Mouse (Mus musculus) neural tube, embryonic 15.5 days (tissue): Measurements from ENCODE around the gene Gm21188. TPM values are rescaled to one million over a fixed set of nuclear protein-coding genes. Genes with fewer than 3 reads are reported as not detected.
"Not testable (repeated sequence)": the region's sequence is repeated elsewhere in the genome, so short reads cannot be mapped to it uniquely, and the experiment has no call there.

Experiments used
- ATAC-seq: fragments of 200-750 bp; cut with Nextera tagmentation; 2 replicates; pipeline ENCODE4 v1.8.0; 2017; ENCODE audit warnings: mild to moderate bottlenecking, moderate TSS enrichment, moderate library complexity; ENCODE audit not compliant: low FRiP score
- H3K27ac ChIP-seq: fragments of 300-500 bp; sonication (generic); replicated peaks from 2 replicates; pipeline ENCODE4 v1.5.1; 2015; ENCODE audit warnings: mild to moderate bottlenecking, inconsistent platforms
- H3K27me3 ChIP-seq: fragments of 300-500 bp; sonication (generic); replicated peaks from 2 replicates; pipeline ENCODE4 v1.6.1; 2015; ENCODE audit warnings: inconsistent platforms
- H3K36me3 ChIP-seq: fragments of 300-500 bp; sonication (generic); 2 replicates; pipeline ENCODE4 v1.6.1; 2015; ENCODE audit warnings: inconsistent platforms
- H3K4me1 ChIP-seq: fragments of 300-500 bp; sonication (generic); 2 replicates; pipeline ENCODE4 v1.6.1; 2015; ENCODE audit warnings: inconsistent platforms
- H3K4me2 ChIP-seq: fragments of 300-500 bp; sonication (generic); 2 replicates; pipeline ENCODE4 v1.6.1; 2015; ENCODE audit warnings: inconsistent platforms, mild to moderate bottlenecking, moderate library complexity
- H3K4me3 ChIP-seq: fragments of 300-500 bp; sonication (generic); replicated peaks from 2 replicates; pipeline ENCODE4 v1.5.1; 2015; ENCODE audit warnings: mild to moderate bottlenecking, inconsistent platforms
- H3K9ac ChIP-seq: fragments of 300-500 bp; sonication (generic); replicated peaks from 2 replicates; pipeline ENCODE4 v1.6.1; 2015; ENCODE audit warnings: mild to moderate bottlenecking, inconsistent platforms
- H3K9me3 ChIP-seq: fragments of 300-500 bp; sonication (generic); replicated peaks from 2 replicates; pipeline ENCODE4 v1.6.1; 2016; ENCODE audit warnings: inconsistent platforms
- WGBS: fragments of 180-500 bp; shearing (Covaris S2); methylation state at CpG from one replicate; pipeline ENCODE4 v1.1.7; 2015; ENCODE audit warnings: mixed read lengths; 5-methylcytosine and 5-hydroxymethylcytosine counted together
- polyA plus RNA-seq: library from polyadenylated mRNA; unstranded; fragments of >200 nt; fragmentation: Nextera tagmentation; extraction: Ambion mirVana; gene quantifications from 2 replicates; pipeline ENCODE4 v1.2.1, GENCODE M21; 2015

Gene Gm21188
- polyA plus RNA-seq, result not detected in 2 replicates

DNA sequence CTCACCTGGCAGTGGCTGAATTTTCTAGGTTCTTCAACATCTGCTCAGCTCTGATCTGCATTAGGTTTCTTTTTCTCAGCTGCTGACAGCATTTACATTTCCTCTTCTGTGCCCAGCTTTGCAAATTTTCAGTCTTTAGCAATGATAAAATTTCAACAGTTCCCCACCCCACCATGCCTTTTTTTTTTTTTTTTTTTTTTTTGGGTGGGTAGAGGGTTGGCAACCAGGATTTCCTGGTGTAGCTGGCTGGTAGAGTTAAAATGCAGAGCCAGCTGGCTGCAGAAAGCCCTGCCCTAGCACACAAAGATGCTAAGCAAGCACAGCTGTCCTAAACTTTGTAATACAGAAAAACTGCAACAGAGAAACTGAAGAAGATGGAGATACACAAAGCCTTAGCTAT, at the start of gene Gm21188:
Gene Gm21188, minus strand, starts transcription at position 110 of the 400 bp plus-strand sequence.
- ATAC-seq, H3K4me2 ChIP-seq, H3K36me3 ChIP-seq, H3K27me3 ChIP-seq, H3K9me3 ChIP-seq, H3K27ac ChIP-seq, H3K4me3 ChIP-seq, H3K4me1 ChIP-seq, H3K9ac ChIP-seq: not testable (repeated sequence)

- H3K9me3 ChIP-seq, H3K4me1 ChIP-seq, H3K4me2 ChIP-seq, H3K27me3 ChIP-seq, ATAC-seq, H3K36me3 ChIP-seq, H3K4me3 ChIP-seq, H3K9ac ChIP-seq, H3K27ac ChIP-seq: not testable (repeated sequence)
- no CpG with 5 or more reads among the region's 5 CpGs for WGBS
These were observed 47.3 kb upstream of the Gm21188 start for GRCm38 (mm10) chr13:120099327-120099726.

GRCm38 (mm10) chr13:120096938-120097256, 44.9 kb upstream of the Gm21188 start:
- not testable (repeated sequence) for H3K27ac ChIP-seq, H3K36me3 ChIP-seq, H3K9me3 ChIP-seq, H3K4me3 ChIP-seq, H3K27me3 ChIP-seq, ATAC-seq, H3K9ac ChIP-seq, H3K4me2 ChIP-seq, H3K4me1 ChIP-seq
- 0% methylated on average over 6 of the region's 13 CpGs for WGBS

- not testable (repeated sequence) for H3K4me1 ChIP-seq, H3K9me3 ChIP-seq, H3K36me3 ChIP-seq, ATAC-seq, H3K4me3 ChIP-seq, H3K9ac ChIP-seq, H3K27ac ChIP-seq, H3K27me3 ChIP-seq
- under 1% methylated on average over 26 of the region's 38 CpGs for WGBS
- peak overlapping the region; percentile 34 for H3K4me2 ChIP-seq
These were observed 44.4 kb upstream of the Gm21188 start for GRCm38 (mm10) chr13:120096241-120096937.

DNA sequence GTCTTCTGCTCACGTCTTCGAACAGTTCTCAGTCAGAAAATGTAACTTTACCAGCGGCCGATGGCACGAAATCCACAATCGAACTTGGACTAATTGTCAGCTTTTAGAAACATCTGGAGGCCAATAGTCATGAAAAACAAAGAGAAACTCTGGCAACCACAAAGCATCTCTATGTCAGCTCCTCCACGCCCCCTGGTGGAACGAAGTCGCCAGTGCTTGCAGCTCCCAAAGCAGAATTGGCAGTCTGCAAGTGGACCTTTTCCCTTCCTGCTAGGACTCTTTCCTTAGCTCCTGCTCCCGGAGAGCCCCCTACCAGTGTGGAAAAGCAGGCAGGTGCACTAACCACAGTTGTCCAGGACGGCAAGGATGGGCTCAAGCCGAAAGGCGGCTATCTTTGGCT, 41.0 kb upstream of the Gm21188 start:
- not testable (repeated sequence) for H3K27ac ChIP-seq, H3K27me3 ChIP-seq, H3K4me3 ChIP-seq, H3K9me3 ChIP-seq, H3K4me1 ChIP-seq, H3K36me3 ChIP-seq, H3K4me2 ChIP-seq, H3K9ac ChIP-seq
- WGBS, result no CpG with 5 or more reads among the region's 13 CpGs
- ATAC-seq, result peak; percentile 23; the same call in 1 of the 2 replicates

DNA sequence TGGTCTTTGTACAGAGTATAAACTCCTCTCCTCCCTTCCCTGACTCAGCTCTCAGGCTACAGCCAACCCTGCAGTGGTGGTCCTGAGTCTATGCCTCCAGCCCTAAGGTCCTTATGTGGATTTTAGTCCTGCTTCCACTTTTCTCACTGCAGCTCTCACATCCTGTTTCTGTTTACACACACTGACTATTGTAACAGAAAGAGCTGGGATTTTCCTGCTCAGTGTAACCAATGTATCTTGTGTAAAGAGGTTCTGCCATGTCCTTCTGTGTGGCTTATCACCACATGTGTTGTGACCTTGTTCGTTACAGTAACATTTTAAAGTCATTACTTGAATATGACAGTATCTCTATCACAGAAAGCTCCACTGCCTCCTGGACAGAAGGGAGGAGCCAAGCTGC, 27.6 kb upstream of the Gm21188 start:
- not testable (repeated sequence) for H3K4me3 ChIP-seq
- no CpG with 5 or more reads among the region's 1 CpGs for WGBS

GRCm38 (mm10) chr13:120070878-120071277, 18.9 kb upstream of the Gm21188 start:
- not testable (repeated sequence) for H3K27ac ChIP-seq, H3K4me1 ChIP-seq, H3K36me3 ChIP-seq, H3K27me3 ChIP-seq, H3K4me2 ChIP-seq, H3K9ac ChIP-seq, H3K9me3 ChIP-seq, ATAC-seq, H3K4me3 ChIP-seq
- no CpG with 5 or more reads among the region's 13 CpGs for WGBS

More for the DNA sequence above, 27.6 kb upstream of the Gm21188 start:
- H3K36me3 ChIP-seq, H3K4me1 ChIP-seq, H3K4me2 ChIP-seq, H3K9ac ChIP-seq, H3K27ac ChIP-seq, H3K9me3 ChIP-seq, ATAC-seq, H3K27me3 ChIP-seq: not testable (repeated sequence)

- ATAC-seq, H3K4me1 ChIP-seq, H3K9ac ChIP-seq, H3K27me3 ChIP-seq, H3K27ac ChIP-seq, H3K9me3 ChIP-seq, H3K4me3 ChIP-seq, H3K4me2 ChIP-seq, H3K36me3 ChIP-seq: not testable (repeated sequence)
- WGBS, result no CpG with 5 or more reads among the region's 12 CpGs
These were observed 18.1 kb upstream of the Gm21188 start for GRCm38 (mm10) chr13:120070012-120070598.

DNA sequence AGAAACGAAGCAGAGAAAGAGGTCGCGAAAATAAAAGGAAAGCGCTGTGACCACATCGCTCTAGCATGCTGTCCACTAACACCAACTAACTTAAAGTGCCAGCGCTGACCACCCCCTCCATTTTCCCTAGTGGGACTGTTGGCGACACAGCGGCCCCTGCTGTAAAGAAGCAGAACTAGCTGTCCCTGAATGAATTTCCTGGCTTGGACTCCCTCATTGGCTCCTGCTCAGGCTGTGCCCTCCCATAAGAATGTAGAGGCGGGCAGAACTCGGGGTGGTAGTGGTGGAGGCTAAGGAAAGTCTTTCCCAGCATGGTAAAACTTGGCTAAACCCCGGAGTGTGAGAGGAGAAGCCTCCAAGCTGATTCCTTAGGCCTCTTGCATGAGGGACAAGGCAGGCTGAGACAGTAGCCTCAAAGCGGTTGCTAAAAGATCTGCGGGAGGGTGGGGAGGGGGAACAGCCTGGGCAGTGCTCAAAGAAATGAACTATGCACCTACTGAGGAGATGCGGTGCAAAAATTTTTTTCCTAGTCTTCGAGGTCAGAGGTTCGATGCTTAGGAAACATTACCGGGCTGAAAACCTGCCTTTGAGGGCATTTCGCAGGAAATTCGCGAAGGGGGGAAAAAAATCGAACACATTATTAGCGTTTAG, 11.6 kb upstream of the Gm21188 start:
- not testable (repeated sequence) for H3K27me3 ChIP-seq, H3K9me3 ChIP-seq, H3K4me3 ChIP-seq, H3K27ac ChIP-seq, H3K4me1 ChIP-seq, H3K36me3 ChIP-seq, H3K4me2 ChIP-seq, H3K9ac ChIP-seq
- peak; percentile 59; the same call in 1 of the 2 replicates for ATAC-seq
- WGBS, result no CpG with 5 or more reads among the region's 22 CpGs

DNA sequence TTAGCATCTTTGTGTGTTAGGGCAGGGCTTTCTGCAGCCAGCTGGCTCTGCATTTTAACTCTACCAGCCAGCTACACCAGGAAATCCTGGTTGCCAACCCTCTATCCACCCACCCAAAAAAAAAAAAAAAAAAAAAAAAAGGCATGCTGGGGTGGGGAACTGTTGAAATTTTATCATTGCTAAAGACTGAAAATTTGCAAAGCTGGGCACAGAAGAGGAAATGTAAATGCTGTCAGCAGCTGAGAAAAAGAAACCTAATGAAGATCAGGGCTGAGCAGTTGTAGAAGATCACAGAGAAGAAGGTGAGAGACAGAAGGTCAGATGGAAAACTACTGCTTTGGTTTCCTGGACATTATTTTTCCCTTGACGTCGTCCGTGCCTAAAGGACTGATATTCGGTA, 10.9 kb upstream of the Gm21188 start:
- ATAC-seq, H3K36me3 ChIP-seq, H3K27ac ChIP-seq, H3K27me3 ChIP-seq, H3K9me3 ChIP-seq, H3K4me3 ChIP-seq, H3K4me2 ChIP-seq, H3K4me1 ChIP-seq, H3K9ac ChIP-seq: not testable (repeated sequence)
- no CpG with 5 or more reads among the region's 4 CpGs for WGBS

DNA sequence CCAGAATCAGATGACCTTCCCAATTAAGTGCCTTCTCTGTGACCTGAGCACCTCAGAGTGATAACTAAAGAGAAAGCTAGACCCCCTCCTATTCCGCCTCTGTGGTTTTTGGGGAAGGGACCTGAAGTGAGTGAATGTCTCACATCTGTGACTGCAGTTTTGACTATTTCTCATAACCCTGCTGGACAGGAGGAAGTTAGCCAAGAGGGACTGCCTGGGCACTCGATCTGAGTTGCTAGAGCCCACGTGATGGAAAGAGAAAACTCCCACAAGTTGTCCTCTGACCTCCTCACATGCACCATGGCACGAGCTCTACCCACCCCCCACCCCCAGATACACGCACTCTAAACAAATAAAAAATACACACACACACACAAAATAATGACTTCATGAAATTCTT, 3.4 kb downstream of the Gm21188 start:
- not testable (repeated sequence) for H3K4me2 ChIP-seq, ATAC-seq, H3K27ac ChIP-seq, H3K4me3 ChIP-seq, H3K9me3 ChIP-seq, H3K36me3 ChIP-seq, H3K9ac ChIP-seq, H3K4me1 ChIP-seq, H3K27me3 ChIP-seq
- no CpG with 5 or more reads among the region's 5 CpGs for WGBS

- not testable (repeated sequence) for H3K36me3 ChIP-seq, ATAC-seq, H3K4me1 ChIP-seq, H3K9me3 ChIP-seq, H3K9ac ChIP-seq, H3K4me3 ChIP-seq, H3K27ac ChIP-seq, H3K4me2 ChIP-seq, H3K27me3 ChIP-seq
- WGBS, result no CpG with 5 or more reads among the region's 2 CpGs
These were observed 3.8 kb downstream of the Gm21188 start for GRCm38 (mm10) chr13:120048186-120048585.
